Mouse (Mus musculus) intestine, embryonic 14.5 days (tissue): ENCODE measurements around the gene Palb2. TPM values are rescaled to one million over a fixed set of nuclear protein-coding genes. Genes with fewer than 3 reads are reported as not detected.

Experiments used
- ATAC-seq: fragments of 200-750 bp; cut with Nextera tagmentation; replicated peaks from 2 replicates; pipeline ENCODE4 v1.8.0; 2017; ENCODE audit warnings: low read depth, moderate number of reproducible peaks, moderate TSS enrichment, moderate library complexity; ENCODE audit not compliant: low FRiP score, low TSS enrichment
- DNase-seq: peaks from one replicate; pipeline ENCODE4 v3.0.0-alpha.2; 2018; ENCODE audit warnings: low spot score
- H3K27ac ChIP-seq: fragments of 300-500 bp; sonication (generic); 2 replicates; pipeline ENCODE4 v1.5.1; 2014; ENCODE audit warnings: low read depth, mild to moderate bottlenecking, control low read depth
- H3K27me3 ChIP-seq: fragments of 300-500 bp; sonication (generic); replicated peaks from 2 replicates; pipeline ENCODE4 v1.6.1; 2014; ENCODE audit warnings: low read length, control low read depth; ENCODE audit not compliant: control insufficient read depth, insufficient read depth
- H3K36me3 ChIP-seq: fragments of 300-500 bp; sonication (generic); 2 replicates; pipeline ENCODE4 v1.6.1; 2014; ENCODE audit warnings: low read length, control low read depth; ENCODE audit not compliant: control insufficient read depth, insufficient read depth
- H3K4me1 ChIP-seq: fragments of 300-500 bp; sonication (generic); replicated peaks from 2 replicates; pipeline ENCODE4 v1.6.1; 2014; ENCODE audit warnings: low read length, control low read depth, mixed read lengths; ENCODE audit not compliant: control insufficient read depth, insufficient read depth
- H3K4me2 ChIP-seq: fragments of 300-500 bp; sonication (generic); 2 replicates; pipeline ENCODE4 v1.6.1; 2014; ENCODE audit warnings: low read length
- H3K4me3 ChIP-seq: fragments of 300-500 bp; sonication (generic); 2 replicates; pipeline ENCODE4 v1.5.1; 2014; ENCODE audit warnings: low read depth, low read length, control low read depth, mixed read lengths
- H3K9ac ChIP-seq: fragments of 300-500 bp; sonication (generic); 2 replicates; pipeline ENCODE4 v1.6.1; 2014; ENCODE audit warnings: mild to moderate bottlenecking, low read length
- H3K9me3 ChIP-seq: fragments of 300-500 bp; sonication (generic); 2 replicates; pipeline ENCODE4 v1.6.1; 2016; ENCODE audit warnings: low read length, control low read depth; ENCODE audit not compliant: control insufficient read depth
- WGBS: fragments of 180-500 bp; shearing (Covaris S2); extraction: QIAGEN DNeasy Blood & Tissue Kit; methylation state at CpG from one replicate; pipeline ENCODE4 v1.1.7; 2014; 5-methylcytosine and 5-hydroxymethylcytosine counted together
- polyA plus RNA-seq: library from polyadenylated mRNA; unstranded; fragments of >200 nt; fragmentation: Nextera tagmentation; extraction: Ambion mirVana; gene quantifications from 2 replicates; pipeline ENCODE4 v1.2.1, GENCODE M21; 2014

Gene Palb2
- polyA plus RNA-seq, 1 experiment from 2014 or later, result 16.7 TPM

DNA sequence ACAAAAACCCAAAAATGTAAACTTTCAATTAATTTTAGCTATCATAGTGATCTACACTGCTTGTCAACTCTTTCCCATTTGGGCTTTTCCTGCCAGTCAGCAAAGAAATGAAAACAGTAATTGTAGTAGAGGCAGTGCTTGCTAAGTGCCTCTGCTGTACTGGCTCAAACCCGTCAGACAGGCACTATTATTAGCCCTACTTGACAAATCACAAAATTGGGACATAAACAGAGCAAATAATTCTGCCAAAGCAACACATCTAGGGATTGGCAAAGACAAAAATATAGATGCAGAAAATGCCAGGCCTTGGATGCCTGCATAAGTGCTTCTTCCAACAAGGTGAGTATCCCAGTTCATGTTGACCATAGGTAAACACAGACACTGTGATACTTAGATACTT is 67.1 kb downstream of the Palb2 start:
- Histone ChIP-seq H3K27me3 (no peaks in the 10 kb centered on the region), H3K9me3 (no peaks in the 10 kb centered on the region), H3K27ac (no peak overlapping the region), H3K9ac (no peak overlapping the region), H3K36me3 (peaks cover 35% of the 10 kb centered on the region), H3K4me1 (peaks cover 25% of the 10 kb centered on the region), H3K4me2 (peak overlapping the region; percentile 53), H3K4me3 (peak overlapping the region; percentile 97; the same call in 1 of the 2 replicates)
- ATAC-seq (no peak), DNase-seq (no peak)
- 54% methylated on average over 1 of the region's 1 CpGs for WGBS

Other genes with a start within 250 kb of the Palb2 start
- gene Cog7, start 151.3 kb downstream of the Palb2 start, polyA plus RNA-seq, result 22.5 and 24.1 TPM in 2 replicates
- 75.3 and 78.3 TPM in 2 replicates for gene Gga2, start 111.8 kb downstream of the Palb2 start, polyA plus RNA-seq
- 76.4 and 78.6 TPM in 2 replicates for gene Ubfd1, start 65.8 kb downstream of the Palb2 start, polyA plus RNA-seq
- 19.8 and 21.2 TPM in 2 replicates for gene Ears2, start 65.7 kb downstream of the Palb2 start, polyA plus RNA-seq
- gene Ndufab1, start 31.1 kb downstream of the Palb2 start, polyA plus RNA-seq, result 714 and 762 TPM in 2 replicates
- gene Dctn5, start 56 bp upstream of the Palb2 start, polyA plus RNA-seq, result 121 and 129 TPM in 2 replicates
- gene Plk1, start 26.5 kb upstream of the Palb2 start, polyA plus RNA-seq, result 108 TPM in 2 replicates
- gene Ern2, start 53.2 kb upstream of the Palb2 start, polyA plus RNA-seq, result 1.1 and 1.7 TPM in 2 replicates
- 0.41 and 0.52 TPM in 2 replicates for gene Chp2, start 86.5 kb upstream of the Palb2 start, polyA plus RNA-seq
- gene Prkcb, start 155.8 kb upstream of the Palb2 start, polyA plus RNA-seq, result 16.2 and 19.0 TPM in 2 replicates